Mouse (Mus musculus): ENCODE data around the gene Traf3ip3.

The Traf3ip3 gene

GRCm38 (mm10) chr1:193207503-193207902, 6.0 kb upstream of the Traf3ip3 start, which contains the start of gene Lamb3:
Gene Lamb3, plus strand, starts transcription at chr1:193207699.
- in situ Hi-C loops (cut with MseI, MboI) = no loop called here

- in situ Hi-C loops (cut with MseI, MboI) = no loop called here
Observed at GRCm38 (mm10) chr1:193205431-193205830, 3.9 kb upstream of the Traf3ip3 start.

- in situ Hi-C loops (cut with MseI, MboI) = no loop called here
Observed at GRCm38 (mm10) chr1:193203821-193204220, 2.3 kb upstream of the Traf3ip3 start.

GRCm38 (mm10) chr1:193200640-193201382, 692 bp downstream of the Traf3ip3 start:
- in situ Hi-C loops (cut with MseI, MboI) = no loop called here

GRCm38 (mm10) chr1:193198312-193198711, 3.2 kb downstream of the Traf3ip3 start:
- in situ Hi-C loops (cut with MseI, MboI) = no loop called here

GRCm38 (mm10) chr1:193197494-193198205, 3.9 kb downstream of the Traf3ip3 start:
- in situ Hi-C loops (cut with MseI, MboI) = no loop called here

GRCm38 (mm10) chr1:193195169-193195810, 6.2 kb downstream of the Traf3ip3 start:
- in situ Hi-C loops (cut with MseI, MboI) = no loop called here

GRCm38 (mm10) chr1:193194416-193195140, 6.9 kb downstream of the Traf3ip3 start:
- in situ Hi-C loops (cut with MseI, MboI) = no loop called here

- in situ Hi-C loops (cut with MseI, MboI) = no loop called here
Observed at GRCm38 (mm10) chr1:193191675-193192283, 9.7 kb downstream of the Traf3ip3 start.

GRCm38 (mm10) chr1:193189771-193190170, 11.7 kb downstream of the Traf3ip3 start:
- in situ Hi-C loops (cut with MseI, MboI) = no loop called here

GRCm38 (mm10) chr1:193189151-193189621, 12.3 kb downstream of the Traf3ip3 start:
- in situ Hi-C loops (cut with MseI, MboI) = no loop called here

- in situ Hi-C loops (cut with MseI, MboI) = no loop called here
Observed at GRCm38 (mm10) chr1:193188257-193188656, 13.2 kb downstream of the Traf3ip3 start.

- in situ Hi-C loops (cut with MseI, MboI) = no loop called here
Observed at GRCm38 (mm10) chr1:193181104-193181503, 20.4 kb downstream of the Traf3ip3 start.

- in situ Hi-C loops (cut with MseI, MboI) = no loop called here
Observed at GRCm38 (mm10) chr1:193174143-193174733, 27.3 kb downstream of the Traf3ip3 start.

GRCm38 (mm10) chr1:193173810-193174129, 27.7 kb downstream of the Traf3ip3 start:
- in situ Hi-C loops (cut with MseI, MboI) = no loop called here

- in situ Hi-C loops (cut with MseI, MboI) = no loop called here
Observed at GRCm38 (mm10) chr1:193172991-193173809, 28.3 kb downstream of the Traf3ip3 start.

GRCm38 (mm10) chr1:193169856-193170255, 31.6 kb downstream of the Traf3ip3 start:
- in situ Hi-C loops (cut with MseI, MboI) = no loop called here

GRCm38 (mm10) chr1:193169228-193169627, 32.3 kb downstream of the Traf3ip3 start:
- in situ Hi-C loops (cut with MseI, MboI) = no loop called here

GRCm38 (mm10) chr1:193167746-193168145, 33.8 kb downstream of the Traf3ip3 start, which contains the start of gene A130010J15Rik:
Gene A130010J15Rik, plus strand, starts transcription at chr1:193168046.
- in situ Hi-C loops (cut with MseI, MboI) = no loop called here

Data from mouse trophoblast stem cell (cell line).